Mouse (Mus musculus): ENCODE measurements around the gene Casp9.

Gene Casp9

GRCm38 (mm10) chr4:141817706-141818105 is 24.3 kb downstream of the Casp9 start:
- DNase-seq (ENCODE audit: low read depth, low spot score) = no peak

GRCm38 (mm10) chr4:141818861-141819260 is 25.4 kb downstream of the Casp9 start:
- no peak for DNase-seq (ENCODE audit: low read depth, low spot score)

GRCm38 (mm10) chr4:141819316-141819715 is 25.9 kb downstream of the Casp9 start:
- DNase-seq (ENCODE audit: low read depth, low spot score) = no peak

- no peak for DNase-seq (ENCODE audit: low read depth, low spot score)
These were observed 27.8 kb downstream of the Casp9 start for GRCm38 (mm10) chr4:141821178-141821577.

GRCm38 (mm10) chr4:141822089-141822488 is 28.7 kb downstream of the Casp9 start:
- no peak for DNase-seq (ENCODE audit: low read depth, low spot score)

GRCm38 (mm10) chr4:141822979-141823378 is 29.6 kb downstream of the Casp9 start:
- no peak for DNase-seq (ENCODE audit: low read depth, low spot score)

GRCm38 (mm10) chr4:141826060-141826459 is 32.6 kb downstream of the Casp9 start, which contains the start of gene Cela2a:
Cela2a (minus strand) TSS chr4:141826160.
- DNase-seq (ENCODE audit: low read depth, low spot score) = no peak

- DNase-seq (ENCODE audit: low read depth, low spot score) = no peak
These were observed 34.0 kb downstream of the Casp9 start for GRCm38 (mm10) chr4:141827401-141827800.

- DNase-seq (ENCODE audit: low read depth, low spot score) = no peak
These were observed 34.8 kb downstream of the Casp9 start for GRCm38 (mm10) chr4:141828177-141828576.

GRCm38 (mm10) chr4:141830381-141830780 is 37.0 kb downstream of the Casp9 start:
- DNase-seq (ENCODE audit: low read depth, low spot score) = no peak

- DNase-seq (ENCODE audit: low read depth, low spot score) = no peak
These were observed 37.9 kb downstream of the Casp9 start for GRCm38 (mm10) chr4:141831361-141831760.

- no peak for DNase-seq (ENCODE audit: low read depth, low spot score)
These were observed 40.5 kb downstream of the Casp9 start for GRCm38 (mm10) chr4:141833911-141834310.

- no peak for DNase-seq (ENCODE audit: low read depth, low spot score)
These were observed 41.2 kb downstream of the Casp9 start for GRCm38 (mm10) chr4:141834536-141835095.

GRCm38 (mm10) chr4:141845999-141846398 is 52.6 kb downstream of the Casp9 start, which contains the start of gene Ctrc:
Ctrc (minus strand) TSS chr4:141846359.
- no peak for DNase-seq (ENCODE audit: low read depth, low spot score)

GRCm38 (mm10) chr4:141853437-141853836 is 60.0 kb downstream of the Casp9 start:
- no peak for DNase-seq (ENCODE audit: low read depth, low spot score)

GRCm38 (mm10) chr4:141857422-141857930 is 64.1 kb downstream of the Casp9 start:
- peak; percentile 68 for DNase-seq (ENCODE audit: low read depth, low spot score)

- DNase-seq (ENCODE audit: low read depth, low spot score) = peak; percentile 70
These were observed 65.1 kb downstream of the Casp9 start for GRCm38 (mm10) chr4:141858501-141858900.

GRCm38 (mm10) chr4:141859351-141859750 is 65.9 kb downstream of the Casp9 start:
- DNase-seq (ENCODE audit: low read depth, low spot score) = no peak

- no peak for DNase-seq (ENCODE audit: low read depth, low spot score)
These were observed 66.9 kb downstream of the Casp9 start for GRCm38 (mm10) chr4:141860246-141860841.

GRCm38 (mm10) chr4:141861591-141862295 is 68.3 kb downstream of the Casp9 start:
- no peak for DNase-seq (ENCODE audit: low read depth, low spot score)

GRCm38 (mm10) chr4:141862867-141863266 is 69.5 kb downstream of the Casp9 start:
- no peak for DNase-seq (ENCODE audit: low read depth, low spot score)

GRCm38 (mm10) chr4:141863726-141864280 is 70.4 kb downstream of the Casp9 start:
- DNase-seq (ENCODE audit: low read depth, low spot score) = no peak
